Comparison of ENCODE assay signal across 28 mouse cellular contexts in genomic region chr14:97980879-97981278, GRCm38 (mm10).
DNase-seq lines count a peak whose midpoint lies in the region; ATAC-seq and TF ChIP-seq lines count a peak whose summit lies in the region.
"Had no signal": no experiment of that assay in that cellular context is flagged by ENCODE, and none has a peak within 500 bp of the region (broad histone marks: within the 10 kb centered on the region; RNA-seq: fewer than 3 reads in every experiment).

No protein-coding gene starts in this region.

- peaks cover 2% of the 10 kb centered on the region; the same call in 1 of the 2 replicates for H3K4me1 ChIP-seq in kidney, adult 2 months (ENCODE audit: control insufficient read depth, insufficient read depth, low read length)
- H3K4me1 ChIP-seq in neural tube, embryonic 11.5 days (ENCODE audit: control insufficient read depth, insufficient read depth, low read length) = peaks cover 9% of the 10 kb centered on the region; the same call in 1 of the 2 replicates
- no peaks in the 10 kb centered on the region for H3K4me1 ChIP-seq in intestine, embryonic 16.5 days (ENCODE audit: control insufficient read depth, insufficient read depth, low read length)
- H3K4me1 ChIP-seq: liver, embryonic 13.5 days had no signal

- no peak overlapping the region for H3K4me2 ChIP-seq in neural tube, embryonic 11.5 days (ENCODE audit: low read depth)
- no peak overlapping the region for H3K4me2 ChIP-seq in intestine, embryonic 16.5 days (ENCODE audit: low read depth, low read length)
- H3K4me2 ChIP-seq: embryonic facial prominence, embryonic 12.5 days; forebrain, embryonic 12.5 days; heart, embryonic 15.5 days; limb, embryonic 13.5 days; liver, embryonic 13.5 days; midbrain, embryonic 13.5 days had no signal

- no peak for TF ChIP-seq CTCF in kidney, adult 2 months (conservative IDR thresholded peaks at IDR 0.05; ENCODE audit: insufficient read depth, insufficient read length, low read depth, low read length)

- ATAC-seq in neural tube, embryonic 11.5 days (ENCODE audit: insufficient read depth, low FRiP score, low TSS enrichment) = peak; percentile 35; the same call in 1 of the 2 replicates
- ATAC-seq in intestine, embryonic 16.5 days = peak; percentile 62; the same call in 1 of the 2 replicates
- ATAC-seq: hindbrain, embryonic 16.5 days; midbrain, embryonic 13.5 days; Patski had no signal

- no peak overlapping the region for H3K9ac ChIP-seq in neural tube, embryonic 11.5 days (ENCODE audit: low read length)
- no peak overlapping the region for H3K9ac ChIP-seq in intestine, embryonic 16.5 days (ENCODE audit: low read depth, low read length)
- H3K9ac ChIP-seq: embryonic facial prominence, embryonic 12.5 days; forebrain, embryonic 12.5 days; heart, embryonic 15.5 days; limb, embryonic 13.5 days; liver, embryonic 13.5 days; midbrain, embryonic 13.5 days had no signal

- H3K4me3 ChIP-seq in kidney, adult 2 months (ENCODE audit: insufficient read depth, low read depth, low read length) = no peak overlapping the region
- H3K4me3 ChIP-seq in neural tube, embryonic 11.5 days (ENCODE audit: low read depth, low read length) = no peak overlapping the region
- H3K4me3 ChIP-seq in intestine, embryonic 16.5 days (ENCODE audit: low read length) = no peak overlapping the region
- H3K4me3 ChIP-seq: embryonic facial prominence, embryonic 12.5 days; forebrain, embryonic 12.5 days; heart, embryonic 15.5 days; layer of hippocampus, adult 2 months; limb, embryonic 13.5 days; liver, embryonic 13.5 days; midbrain, embryonic 13.5 days had no signal

- peak; percentile 12 for DNase-seq in kidney, adult 2 months
- DNase-seq in kidney, adult 18-20 months = no peak
- DNase-seq in neural tube, embryonic 11.5 days (ENCODE audit: low spot score) = no peak
- no peak for DNase-seq in neural tube, embryonic 10.5 days (ENCODE audit: extremely low spot score, low spot score)
- DNase-seq in left cerebral cortex, postnatal 4 days = no peak
- DNase-seq in heart, postnatal 4 days = no peak
- DNase-seq: adrenal gland, adult 2 months; B cell, adult 2 months; cerebellum, adult 11 months; cerebellum, postnatal 25 days; heart, postnatal 36 days; kidney, postnatal 10 days; layer of hippocampus, postnatal 36 days; liver, embryonic 13.5 days; lung, adult 2 months; lung, postnatal 14 days; thymus, postnatal 14 days had no signal

- intact Hi-C loops in left cerebral cortex, postnatal 4 days (cut with DNase I) = no loop called here

- no peaks in the 10 kb centered on the region for H3K36me3 ChIP-seq in kidney, adult 2 months (ENCODE audit: control insufficient read depth, insufficient read depth, low read length)
- H3K36me3 ChIP-seq in neural tube, embryonic 11.5 days (ENCODE audit: control insufficient read depth, insufficient read depth, low read length) = no peaks in the 10 kb centered on the region
- no peaks in the 10 kb centered on the region for H3K36me3 ChIP-seq in intestine, embryonic 16.5 days (ENCODE audit: control insufficient read depth, insufficient read depth, low read length)
- H3K36me3 ChIP-seq: embryonic facial prominence, embryonic 12.5 days; forebrain, embryonic 12.5 days; G1E; heart, embryonic 15.5 days; limb, embryonic 13.5 days; liver, embryonic 13.5 days; midbrain, embryonic 13.5 days had no signal

- H3K9me3 ChIP-seq in neural tube, embryonic 11.5 days (ENCODE audit: control insufficient read depth, low read length) = no peaks in the 10 kb centered on the region
- no peaks in the 10 kb centered on the region for H3K9me3 ChIP-seq in intestine, embryonic 16.5 days (ENCODE audit: control insufficient read depth, low read length)
- H3K9me3 ChIP-seq: embryonic facial prominence, embryonic 12.5 days; forebrain, embryonic 12.5 days; G1E; heart, embryonic 15.5 days; limb, embryonic 13.5 days; liver, embryonic 13.5 days; midbrain, embryonic 13.5 days had no signal

- H3K27ac ChIP-seq in kidney, adult 2 months (ENCODE audit: insufficient read depth, low read depth, low read length) = no peak overlapping the region
- no peak overlapping the region for H3K27ac ChIP-seq in neural tube, embryonic 11.5 days (ENCODE audit: low read depth, low read length)
- H3K27ac ChIP-seq in intestine, embryonic 16.5 days (ENCODE audit: low read length) = no peak overlapping the region
- H3K27ac ChIP-seq: embryonic facial prominence, embryonic 12.5 days; forebrain, embryonic 12.5 days; heart, embryonic 15.5 days; layer of hippocampus, adult 2 months; limb, embryonic 13.5 days; liver, embryonic 13.5 days; midbrain, embryonic 13.5 days had no signal

- 46% methylated on average over 4 of the region's 4 CpGs for WGBS in kidney, adult 2 months
- WGBS in neural tube, embryonic 11.5 days = 12% methylated on average over 4 of the region's 4 CpGs
- 33% methylated on average over 4 of the region's 4 CpGs for WGBS in intestine, embryonic 16.5 days

- H3K27me3 ChIP-seq in kidney, adult 2 months (replicated peaks; ENCODE audit: control insufficient read depth, insufficient read depth, low read length) = no peaks in the 10 kb centered on the region
- H3K27me3 ChIP-seq in neural tube, embryonic 11.5 days (ENCODE audit: control insufficient read depth, insufficient read depth, low read length) = no peaks in the 10 kb centered on the region
- H3K27me3 ChIP-seq in intestine, embryonic 16.5 days (replicated peaks; ENCODE audit: control insufficient read depth, insufficient read depth, low read length) = no peaks in the 10 kb centered on the region
- H3K27me3 ChIP-seq: CH12.LX; embryonic facial prominence, embryonic 12.5 days; forebrain, embryonic 12.5 days; heart, embryonic 15.5 days; limb, embryonic 13.5 days; liver, embryonic 13.5 days; midbrain, embryonic 13.5 days; Patski had no signal

- TF ChIP-seq POLR2A in kidney, adult 2 months (IDR thresholded peaks at IDR 0.05; ENCODE audit: low read depth, low read length) = no peak
